Mouse (Mus musculus): ENCODE data around the gene Slc45a1.

Slc45a1 gene

DNA sequence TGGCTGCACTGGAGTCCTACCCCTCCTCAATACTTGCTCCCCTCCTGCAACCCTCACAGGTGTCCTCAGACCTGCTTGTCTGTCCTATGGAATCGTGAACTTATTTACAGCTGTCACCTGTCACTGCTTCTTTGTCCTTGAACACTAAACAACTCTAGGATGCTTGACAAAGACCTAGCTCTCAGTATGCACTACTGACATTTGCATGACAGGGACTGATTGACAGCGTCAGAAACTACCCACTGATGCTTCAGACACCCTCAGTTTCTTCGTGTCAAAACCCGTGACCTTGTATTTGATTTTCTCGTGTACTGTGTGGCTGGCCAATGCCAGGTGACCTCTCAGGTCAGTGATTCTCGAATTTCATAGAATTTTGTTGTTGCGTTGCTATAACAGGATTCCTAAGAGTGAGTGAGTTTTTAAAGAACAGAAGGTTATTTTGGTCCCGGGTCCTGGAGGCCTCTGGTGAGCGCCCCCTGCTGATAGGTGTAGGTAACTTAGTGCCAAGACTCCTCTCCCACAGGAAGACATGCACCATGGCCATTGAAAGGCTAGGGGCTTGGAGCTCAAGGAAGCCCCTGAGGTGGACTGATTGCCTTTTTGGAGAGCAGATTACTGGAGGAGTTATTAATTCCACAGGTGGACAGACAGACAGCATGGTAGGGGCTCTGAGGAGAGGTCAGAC is 8.1 kb upstream of the Slc45a1 start:
- DNase-seq (ENCODE audit: low read depth, low spot score): no peak

DNA sequence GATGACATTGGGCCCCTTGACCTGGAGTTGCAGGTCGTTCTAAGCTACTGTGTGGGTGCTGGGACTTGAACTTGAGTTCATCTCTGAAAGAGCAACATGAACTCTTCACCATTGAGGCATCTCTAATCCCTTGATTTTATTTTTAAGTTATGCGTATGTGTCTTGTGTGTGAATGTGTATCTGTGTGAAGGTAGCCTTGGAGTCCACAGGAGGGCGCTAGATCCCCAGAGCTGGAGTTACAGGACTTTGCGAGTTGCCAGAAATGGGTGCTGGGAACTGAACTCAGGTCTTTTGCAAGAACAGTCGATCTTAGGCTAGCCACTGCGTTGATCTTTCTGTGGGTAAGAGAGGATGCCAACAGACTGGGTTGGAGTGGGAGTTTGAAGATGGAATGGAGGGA is 4.5 kb upstream of the Slc45a1 start:
- no peak for DNase-seq (ENCODE audit: low read depth, low spot score)

DNA sequence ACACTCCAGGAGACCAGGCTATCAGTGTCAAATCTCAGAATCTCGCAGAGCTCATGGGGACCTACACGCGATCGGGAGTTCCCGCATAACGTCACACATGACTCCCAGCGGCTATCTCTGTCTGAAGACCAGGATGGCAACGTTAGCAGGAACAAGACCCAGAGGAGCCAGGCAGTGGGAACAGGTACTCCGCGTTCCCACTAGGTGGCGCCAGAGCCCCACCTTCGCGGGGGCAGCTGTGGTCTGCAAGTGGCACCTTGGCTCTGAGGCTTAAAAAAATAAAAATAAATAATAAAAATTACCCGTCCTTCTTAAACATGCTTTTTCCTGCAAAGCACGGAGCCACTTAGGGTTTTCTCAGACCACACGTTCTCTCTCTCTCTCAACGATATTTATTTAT is 4.0 kb upstream of the Slc45a1 start:
- peak; percentile 88 for DNase-seq (ENCODE audit: low read depth, low spot score)

DNA sequence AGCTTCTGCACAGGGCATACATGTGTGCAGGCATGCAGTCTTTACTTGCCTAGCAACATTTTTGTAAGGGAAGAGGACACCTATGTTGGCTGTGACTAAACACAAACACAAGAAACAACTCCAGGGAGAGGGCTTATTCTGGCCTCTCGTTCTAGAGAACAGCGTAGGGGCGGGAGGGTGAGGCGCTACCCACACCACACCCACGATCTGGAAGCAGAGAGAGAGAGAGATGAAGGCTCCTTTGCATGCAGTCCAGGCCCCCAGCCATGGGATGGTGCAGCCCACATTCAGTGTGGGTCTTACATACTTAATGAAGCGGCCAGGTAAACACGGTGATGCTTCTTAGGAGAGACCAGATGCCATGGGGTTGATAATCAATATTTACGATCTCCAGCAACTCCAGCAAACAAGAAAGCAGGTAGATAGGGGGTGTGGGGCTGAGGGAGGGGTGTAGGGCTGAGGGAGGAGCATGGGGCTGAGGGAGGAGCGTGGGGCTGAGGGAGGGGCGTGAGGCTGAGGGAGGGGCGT is 1.2 kb upstream of the Slc45a1 start:
- DNase-seq (ENCODE audit: low read depth, low spot score): no peak

DNA sequence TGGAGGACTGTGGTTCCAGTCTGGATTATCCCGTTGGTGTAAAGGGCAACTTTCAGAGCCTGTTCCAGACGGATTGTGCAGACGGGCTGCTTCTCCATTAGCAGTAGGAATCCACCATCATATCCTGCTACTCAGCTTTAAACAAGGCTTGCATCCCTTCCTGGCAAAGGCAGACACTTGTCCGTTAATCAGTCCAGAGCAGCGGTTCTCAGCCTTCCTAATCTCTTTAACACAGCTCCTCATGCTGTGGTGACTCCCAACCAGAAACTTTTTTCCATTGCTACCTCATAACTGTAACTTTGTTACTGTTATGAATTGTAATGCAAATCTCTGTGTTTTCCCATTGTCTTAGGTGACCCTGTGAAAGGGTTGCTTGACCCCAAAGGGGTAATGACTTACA is 2.6 kb downstream of the Slc45a1 start:
- DNase-seq (ENCODE audit: low read depth, low spot score): no peak

DNA sequence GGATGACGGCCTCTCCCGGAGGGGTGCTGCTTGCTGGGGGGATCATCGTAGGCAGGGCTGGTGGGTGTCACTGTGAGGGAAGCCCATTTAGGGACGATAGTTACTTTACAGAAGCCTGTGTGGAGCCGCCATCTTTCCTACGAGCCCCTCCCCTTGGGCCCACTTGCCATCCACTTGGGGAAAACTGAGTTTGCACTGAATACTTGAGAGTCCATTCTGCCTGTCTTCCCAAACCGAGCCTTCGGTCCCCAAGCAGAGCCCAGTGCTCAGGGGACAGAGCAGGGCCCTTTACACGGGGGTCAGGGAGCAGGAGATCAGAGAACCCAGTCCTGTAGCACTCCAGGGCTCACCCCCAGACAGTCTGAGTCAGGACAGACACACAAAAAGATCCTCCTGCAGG is 7.7 kb downstream of the Slc45a1 start:
- DNase-seq (ENCODE audit: low read depth, low spot score): no peak

DNA sequence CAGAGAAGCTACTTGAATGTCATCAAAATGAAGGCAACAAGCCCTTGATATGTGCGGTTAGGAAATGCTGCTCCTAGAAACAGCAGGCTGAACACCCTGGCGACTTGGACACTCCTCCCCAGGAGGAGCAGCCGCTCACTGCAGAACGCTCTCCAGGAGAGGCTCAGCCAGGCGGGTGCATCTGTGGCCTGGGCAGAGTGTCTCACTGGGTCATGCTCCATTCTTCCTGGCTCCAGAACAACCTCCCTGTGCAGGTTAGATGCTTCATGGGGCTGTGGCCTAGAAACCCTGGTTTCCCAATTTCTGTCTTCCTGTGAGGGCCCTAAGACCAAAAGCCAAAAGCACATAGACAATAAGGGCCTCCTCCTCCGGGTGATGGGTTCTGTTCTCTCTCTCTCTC is 15.3 kb downstream of the Slc45a1 start:
- no peak for DNase-seq (ENCODE audit: low read depth, low spot score)

DNA sequence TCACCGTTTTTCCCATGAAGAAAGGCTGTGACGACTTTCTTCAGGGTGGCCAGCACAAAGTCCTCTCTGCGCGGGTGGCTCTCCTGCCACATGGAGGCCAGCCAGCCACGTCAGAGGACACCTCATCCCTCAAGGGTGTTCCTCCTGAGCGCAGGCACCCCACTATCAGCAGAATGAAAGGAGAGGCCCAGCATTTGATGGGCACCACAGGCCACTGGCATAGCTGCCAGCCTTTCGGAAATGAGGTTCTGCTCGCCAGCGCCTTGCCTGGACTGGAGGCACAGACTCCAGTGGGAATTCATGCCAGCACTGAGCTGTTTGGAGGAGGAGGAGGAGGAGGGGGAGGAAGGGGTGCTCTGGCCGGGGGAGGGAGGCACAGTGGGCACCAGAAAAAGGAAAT is 16.4 kb downstream of the Slc45a1 start:
- no peak for DNase-seq (ENCODE audit: low read depth, low spot score)

DNA sequence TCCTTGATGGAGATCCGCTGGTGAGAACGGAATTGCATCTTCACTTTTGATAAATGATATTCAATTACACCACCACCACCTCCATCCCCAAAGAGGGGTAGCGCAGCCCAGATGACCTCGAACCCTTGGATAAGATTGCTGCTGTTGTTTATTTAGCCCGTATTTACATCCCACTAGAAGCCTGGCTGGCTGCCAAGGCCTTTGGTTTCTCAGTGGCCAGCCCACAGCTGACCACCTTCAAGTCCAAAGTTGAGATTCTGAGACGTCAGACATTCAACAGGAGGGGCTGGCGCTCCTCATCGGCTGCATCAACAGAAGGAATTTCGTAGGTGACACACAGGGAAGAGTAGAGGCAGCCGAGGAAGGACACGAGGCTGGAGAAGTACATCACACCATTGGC is 22.7 kb downstream of the Slc45a1 start:
- no peak for DNase-seq (ENCODE audit: low read depth, low spot score)

DNA sequence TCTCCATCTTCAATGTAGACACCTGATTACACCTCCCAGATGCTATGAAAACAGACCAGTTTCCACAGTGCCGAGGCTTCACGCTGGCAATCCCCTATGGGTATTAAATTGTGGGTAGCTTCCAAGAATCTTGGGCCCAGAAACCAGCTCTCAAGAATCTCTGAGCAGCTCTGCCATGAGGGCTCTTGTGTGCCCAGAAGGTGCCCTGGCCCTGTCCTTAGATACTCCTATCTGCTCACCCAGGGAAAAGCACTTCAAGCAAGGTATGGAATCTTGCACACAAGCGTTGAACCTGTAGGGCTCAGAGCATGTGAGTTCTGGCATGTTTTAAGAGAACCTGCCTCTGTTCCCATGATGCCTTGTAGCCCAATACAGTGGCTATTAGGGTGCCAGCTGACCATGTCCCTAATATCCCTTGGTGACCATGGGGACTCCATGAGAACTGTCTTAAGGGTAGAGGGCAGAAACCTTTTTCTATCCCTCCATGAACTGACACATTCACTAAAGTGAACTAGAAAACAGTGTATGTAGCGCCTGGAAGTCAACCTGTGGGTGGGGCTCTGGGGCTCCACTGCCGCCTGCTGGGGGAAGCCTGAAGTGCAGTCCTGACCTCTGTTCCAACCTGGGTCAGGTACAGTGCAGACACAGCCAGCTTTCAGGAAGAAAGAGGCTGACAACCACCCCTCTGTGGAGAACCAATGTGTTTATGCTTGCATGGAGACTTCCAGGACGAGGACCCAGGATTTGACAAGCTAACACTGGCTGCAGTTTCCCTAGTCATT is 25.8 kb downstream of the Slc45a1 start:
- DNase-seq (ENCODE audit: low read depth, low spot score): peak; percentile 61

DNA sequence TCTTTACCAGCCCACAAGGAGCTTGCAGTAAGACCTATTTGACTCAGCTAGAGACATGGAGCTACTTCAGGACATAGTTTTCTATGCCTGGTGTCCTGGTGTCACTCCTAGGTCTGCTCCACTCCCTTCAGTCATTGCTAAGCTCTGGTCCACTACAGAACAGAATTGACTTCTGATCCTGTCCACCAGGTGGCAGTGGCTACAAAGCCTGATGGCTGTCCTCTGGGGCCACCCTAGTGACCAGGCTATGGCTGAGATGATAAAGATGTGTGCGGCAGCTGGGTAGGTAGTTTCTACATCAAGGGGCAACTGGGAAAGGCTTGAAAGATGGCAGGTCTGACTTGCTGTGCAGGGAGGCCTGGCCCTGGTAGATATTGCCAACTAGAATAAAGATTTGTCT is 26.5 kb downstream of the Slc45a1 start:
- DNase-seq (ENCODE audit: low read depth, low spot score): peak; percentile 64

DNA sequence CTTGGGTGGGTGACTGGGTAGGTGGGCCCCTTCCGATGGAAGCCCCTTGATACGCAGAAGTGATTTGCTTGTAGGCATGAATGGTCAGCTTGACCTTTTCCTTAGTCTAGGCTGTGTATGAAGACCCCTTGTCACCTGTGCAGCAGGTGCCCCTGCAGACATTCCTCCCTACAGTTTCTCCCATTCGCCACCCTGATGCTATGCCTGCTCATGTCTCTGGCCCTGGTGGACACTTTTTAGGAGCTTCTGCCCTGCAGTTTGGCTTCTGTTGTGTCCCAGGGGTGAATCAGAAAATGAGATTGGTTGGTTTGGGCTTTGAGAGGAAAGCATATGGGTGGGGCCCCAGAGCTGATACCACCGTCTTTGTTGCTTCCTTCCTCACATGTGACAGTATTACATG is 27.0 kb downstream of the Slc45a1 start:
- no peak for DNase-seq (ENCODE audit: low read depth, low spot score)

DNA sequence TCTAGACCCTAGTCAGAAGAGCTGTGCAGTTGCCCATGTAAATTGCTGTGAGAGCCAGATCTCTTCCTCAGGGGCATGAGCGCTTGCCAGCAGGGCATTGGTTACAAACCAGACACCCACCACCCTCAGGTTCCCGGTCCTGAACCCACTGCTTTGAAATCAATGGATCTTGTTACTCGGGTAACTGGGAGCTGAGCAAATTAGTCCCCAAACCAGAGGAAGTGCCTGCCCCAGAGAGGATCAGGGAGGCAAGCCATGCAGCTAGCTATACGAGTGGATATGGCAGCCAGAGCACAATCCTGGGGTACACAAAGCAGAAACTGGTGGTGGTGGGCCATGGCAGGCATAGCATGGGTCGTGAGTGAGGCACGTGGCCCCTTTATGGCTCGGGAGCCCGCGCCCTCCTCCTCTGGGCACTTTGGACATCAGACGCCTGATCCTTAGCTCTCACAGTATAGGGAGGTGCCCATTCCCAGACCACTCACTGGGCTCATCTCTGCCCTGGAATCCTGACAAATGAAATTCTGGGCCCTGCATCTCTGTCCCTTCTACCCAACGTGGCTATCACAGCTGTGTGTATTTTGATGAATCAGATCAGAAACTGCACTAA is 27.7 kb downstream of the Slc45a1 start:
- no peak for DNase-seq (ENCODE audit: low read depth, low spot score)

DNA sequence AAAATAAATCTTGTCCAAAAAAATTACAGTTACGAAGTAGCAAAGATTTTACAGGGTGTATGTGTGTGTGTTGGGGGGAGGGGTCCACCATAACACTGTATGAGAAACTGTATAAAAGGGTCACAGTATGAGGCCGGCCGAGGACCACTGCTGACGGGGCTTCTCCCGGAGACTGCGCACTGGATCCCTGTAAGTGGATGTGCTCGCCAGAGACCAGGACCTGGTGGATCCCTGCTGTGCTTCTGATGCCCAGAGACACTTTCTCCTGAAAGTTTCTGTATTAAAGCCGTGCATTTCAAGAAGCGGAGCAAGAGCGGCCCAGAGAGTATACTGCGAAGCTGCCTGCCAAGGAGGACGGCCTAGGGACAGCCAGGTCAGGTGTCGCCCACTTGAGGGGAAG is 29.3 kb downstream of the Slc45a1 start:
- no peak for DNase-seq (ENCODE audit: low read depth, low spot score)

DNA sequence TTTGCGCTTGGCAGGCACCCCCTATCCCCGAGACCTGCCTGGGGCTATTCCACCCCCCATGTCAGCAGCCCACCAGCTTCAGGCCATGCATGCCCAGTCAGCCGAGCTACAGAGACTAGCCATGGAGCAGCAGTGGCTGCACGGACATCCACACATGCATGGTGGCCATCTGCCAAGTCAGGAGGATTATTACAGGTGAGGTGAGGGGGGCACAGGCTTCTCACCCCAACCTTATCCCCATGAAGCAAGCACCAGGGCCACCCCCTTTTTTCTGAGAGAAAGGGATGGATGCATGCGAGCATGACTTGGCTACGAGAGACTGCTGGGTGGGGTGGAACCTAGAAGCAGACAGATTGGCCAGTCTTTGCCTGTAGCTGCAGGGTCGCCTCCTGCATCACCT is 33.0 kb downstream of the Slc45a1 start:
- DNase-seq (ENCODE audit: low read depth, low spot score): no peak

DNA sequence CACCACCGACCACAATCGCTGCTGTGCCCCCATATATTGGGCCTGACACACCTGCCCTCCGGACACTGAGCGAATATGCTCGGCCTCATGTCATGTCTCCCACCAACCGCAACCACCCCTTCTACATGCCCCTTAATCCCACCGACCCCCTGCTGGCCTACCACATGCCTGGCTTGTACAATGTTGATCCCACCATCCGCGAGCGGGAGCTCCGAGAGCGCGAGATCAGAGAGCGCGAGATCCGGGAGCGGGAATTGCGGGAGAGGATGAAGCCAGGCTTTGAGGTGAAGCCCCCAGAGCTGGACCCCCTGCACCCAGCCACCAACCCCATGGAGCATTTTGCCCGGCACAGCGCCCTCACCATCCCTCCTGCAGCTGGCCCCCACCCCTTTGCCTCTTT is 35.1 kb downstream of the Slc45a1 start:
- no peak for DNase-seq (ENCODE audit: low read depth, low spot score)

DNA sequence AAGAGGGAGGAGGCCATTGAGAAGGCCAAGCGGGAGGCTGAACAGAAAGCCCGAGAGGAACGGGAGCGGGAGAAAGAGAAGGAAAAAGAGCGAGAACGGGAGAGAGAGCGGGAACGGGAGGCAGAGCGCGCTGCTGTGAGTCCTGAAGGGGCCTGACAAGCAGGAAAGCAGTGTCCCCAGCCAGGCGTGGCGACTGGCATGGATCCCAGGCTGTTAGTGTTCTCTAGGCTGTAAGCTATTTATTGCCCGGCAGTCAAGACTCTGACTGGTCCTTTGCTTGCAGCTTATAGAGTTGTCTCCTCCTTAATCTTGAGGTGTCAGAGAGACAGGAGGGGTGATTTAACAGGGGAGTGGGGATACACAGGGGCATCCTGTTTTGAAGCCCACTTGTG is 35.9 kb downstream of the Slc45a1 start:
- no peak for DNase-seq (ENCODE audit: low read depth, low spot score)

DNA sequence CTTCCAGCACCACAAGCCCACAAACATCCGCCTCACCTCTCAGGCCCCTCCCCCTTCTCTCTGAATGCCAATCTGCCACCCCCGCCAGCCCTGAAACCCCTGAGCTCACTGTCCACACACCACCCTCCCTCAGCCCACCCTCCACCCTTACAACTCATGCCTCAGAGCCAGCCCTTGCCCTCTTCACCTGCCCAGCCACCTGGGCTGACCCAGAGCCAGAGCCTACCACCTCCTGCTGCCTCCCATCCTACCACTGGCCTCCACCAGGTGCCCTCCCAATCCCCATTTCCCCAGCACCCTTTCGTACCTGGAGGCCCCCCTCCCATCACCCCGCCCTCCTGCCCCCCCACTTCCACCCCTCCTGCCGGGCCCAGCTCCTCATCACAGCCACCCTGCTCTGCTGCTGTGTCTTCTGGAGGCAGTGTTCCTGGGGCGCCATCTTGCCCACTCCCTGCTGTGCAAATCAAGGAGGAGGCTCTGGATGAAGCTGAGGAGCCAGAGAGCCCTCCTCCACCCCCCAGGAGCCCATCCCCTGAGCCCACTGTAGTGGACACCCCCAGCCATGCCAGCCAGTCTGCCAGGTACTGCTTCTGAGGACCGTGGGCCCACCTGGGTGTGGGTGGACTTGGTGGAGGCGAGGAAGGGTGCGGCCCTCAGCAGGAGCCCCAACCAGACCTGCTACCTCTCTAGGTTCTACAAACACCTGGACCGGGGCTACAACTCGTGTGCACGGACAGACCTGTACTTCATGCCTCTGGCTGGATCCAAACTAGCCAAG is 36.5 kb downstream of the Slc45a1 start:
- no peak for DNase-seq (ENCODE audit: low read depth, low spot score)

DNA sequence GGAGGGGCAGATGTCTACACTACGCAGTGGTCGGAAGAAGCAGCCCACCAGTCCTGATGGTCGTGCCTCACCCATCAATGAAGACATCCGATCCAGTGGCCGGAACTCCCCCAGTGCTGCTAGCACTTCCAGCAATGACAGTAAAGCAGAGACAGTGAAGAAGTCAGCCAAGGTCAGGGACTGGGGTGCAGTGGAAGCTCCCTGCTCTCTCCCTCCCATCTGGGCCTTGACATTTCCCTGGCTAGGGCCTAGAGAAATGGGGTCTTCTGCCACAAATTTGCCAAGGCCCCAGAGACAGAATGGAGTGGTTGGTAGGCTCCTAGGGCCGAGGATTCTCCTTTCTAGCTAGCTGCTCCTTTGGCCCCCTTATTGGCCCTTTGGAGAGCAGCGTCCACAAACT is 38.3 kb downstream of the Slc45a1 start:
- DNase-seq (ENCODE audit: low read depth, low spot score): no peak

DNA sequence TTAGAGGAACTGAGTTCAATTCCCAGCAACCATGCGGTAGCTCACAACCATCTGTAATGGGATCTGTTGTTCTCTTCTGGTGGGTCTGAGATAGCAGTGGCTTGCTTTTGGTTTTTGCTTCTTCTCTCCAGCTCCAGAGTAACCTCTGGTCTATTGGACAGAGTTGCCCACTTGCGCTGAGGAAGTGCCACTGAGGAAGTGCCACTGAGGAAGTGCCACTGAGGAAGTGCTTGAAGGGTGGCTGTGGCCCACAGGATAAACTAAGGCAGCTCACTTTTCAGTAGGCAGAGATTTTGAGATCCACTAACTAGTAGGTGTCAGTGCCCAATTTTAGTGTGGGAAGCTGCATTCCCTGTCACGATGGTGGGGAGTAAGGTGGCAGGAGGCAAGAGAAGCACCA is 43.3 kb downstream of the Slc45a1 start:
- DNase-seq (ENCODE audit: low read depth, low spot score): no peak

DNA sequence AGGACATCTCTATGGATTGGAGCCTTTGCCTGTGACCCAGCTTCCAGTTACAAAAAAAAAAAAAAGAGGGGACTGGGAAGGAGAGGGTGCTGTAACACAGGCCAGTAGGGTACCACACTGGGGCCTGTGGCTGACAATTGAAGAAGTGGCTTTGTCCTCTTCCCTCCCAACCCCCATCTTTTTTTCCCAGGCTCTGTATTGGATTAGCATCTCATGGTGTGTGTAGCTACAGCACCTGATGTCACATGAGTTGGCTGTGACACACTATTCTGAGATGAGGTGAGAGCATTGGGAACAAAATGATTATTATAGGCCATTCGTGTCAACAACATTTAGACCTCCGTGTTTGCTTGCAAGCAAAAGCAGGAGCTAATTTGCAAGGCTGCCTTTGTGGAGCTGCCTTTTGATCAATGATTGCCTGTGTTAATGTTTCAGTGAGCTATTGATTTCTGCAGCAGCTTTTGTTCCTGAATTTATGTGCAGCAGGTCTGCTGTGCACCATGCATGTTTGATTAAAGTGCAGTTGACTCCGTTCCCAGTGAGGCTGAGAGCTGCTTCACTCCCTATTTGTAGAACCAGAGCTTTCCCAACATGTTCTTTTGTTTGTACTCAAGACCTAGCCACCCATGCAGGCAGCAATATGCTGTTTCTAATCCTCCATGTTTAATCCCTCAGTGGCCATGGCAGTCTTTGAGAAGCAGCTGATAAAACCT is 45.4 kb downstream of the Slc45a1 start:
- DNase-seq (ENCODE audit: low read depth, low spot score): no peak
